In the genomic region with DNA sequence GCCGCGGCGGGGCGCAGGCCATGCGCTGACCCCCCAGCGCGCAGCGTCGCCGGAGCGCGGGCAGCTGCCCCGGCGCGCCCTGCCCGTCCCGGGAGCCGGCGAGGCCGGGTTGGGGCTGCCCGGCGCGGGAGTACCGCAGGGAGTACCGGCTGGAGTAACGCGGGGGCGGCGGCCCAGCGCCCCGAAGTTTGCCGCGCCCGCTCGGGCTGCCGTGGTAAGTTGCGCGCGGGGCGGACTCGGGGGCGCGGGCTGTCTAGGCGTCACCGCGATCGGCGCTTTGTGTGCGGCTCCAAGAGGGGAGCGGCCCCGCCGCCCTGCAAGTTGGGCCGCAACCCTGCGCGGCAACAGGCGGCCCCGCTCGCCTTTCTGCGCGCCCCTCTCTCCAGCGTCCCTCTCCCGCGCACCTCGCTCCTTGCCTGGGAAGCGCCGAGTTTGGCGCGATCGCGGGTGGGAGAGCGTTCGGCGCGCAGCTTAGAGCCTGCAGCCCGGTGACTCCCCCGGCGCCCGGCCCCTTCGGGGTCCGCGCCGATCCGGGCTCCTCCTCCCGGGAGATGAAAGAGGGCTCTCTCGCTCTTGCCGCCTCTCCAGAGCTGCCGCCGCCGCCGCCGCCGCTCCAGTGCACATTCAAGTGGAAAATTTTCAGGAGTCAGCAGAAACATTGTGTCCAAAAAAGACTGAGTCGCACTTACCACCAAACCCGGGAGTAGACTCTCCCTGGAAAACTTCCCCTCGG, we compare ENCODE assay signal across 9 mouse cellular contexts. TPM values are rescaled to one million over a fixed set of nuclear protein-coding genes. Genes with fewer than 3 reads are reported as not detected.
DNase-seq lines count a peak whose midpoint lies in the region; ATAC-seq and TF ChIP-seq lines count a peak whose summit lies in the region.
"Had no signal": no experiment of that assay in that cellular context is flagged by ENCODE, and none has a peak within 500 bp of the region (broad histone marks: within the 10 kb centered on the region; RNA-seq: fewer than 3 reads in every experiment).

No protein-coding gene starts in this region.

- H3K4me3 ChIP-seq in hindbrain, embryonic 11.5 days (ENCODE audit: low read depth, low read length): peak overlapping the region; percentile 94
- peak overlapping the region; percentile 89 for H3K4me3 ChIP-seq in lung, postnatal 0 days (ENCODE audit: low read depth, low read length)

- no peaks in the 10 kb centered on the region for H3K36me3 ChIP-seq in hindbrain, embryonic 11.5 days (ENCODE audit: control insufficient read depth, insufficient read depth, low read length)
- no peaks in the 10 kb centered on the region for H3K36me3 ChIP-seq in lung, postnatal 0 days (ENCODE audit: insufficient read depth, low read length)

- peak overlapping the region; percentile 87 for H3K27ac ChIP-seq in hindbrain, embryonic 11.5 days (ENCODE audit: low read depth, low read length)
- H3K27ac ChIP-seq in lung, postnatal 0 days (ENCODE audit: low read length): peak overlapping the region; percentile 99
- H3K27ac ChIP-seq: macrophage had no signal

- H3K9ac ChIP-seq in hindbrain, embryonic 11.5 days (ENCODE audit: low read depth, low read length): peak overlapping the region; percentile 94
- H3K9ac ChIP-seq in lung, postnatal 0 days (replicated peaks; ENCODE audit: low read depth): peak overlapping the region; percentile 93

- H3K9me3 ChIP-seq in hindbrain, embryonic 11.5 days (ENCODE audit: control insufficient read depth, low read length): peaks cover 2% of the 10 kb centered on the region; the same call in 1 of the 2 replicates
- no peaks in the 10 kb centered on the region for H3K9me3 ChIP-seq in lung, postnatal 0 days (ENCODE audit: low read length)

- H3K27me3 ChIP-seq in hindbrain, embryonic 11.5 days (ENCODE audit: control insufficient read depth, insufficient read depth, low read length): no peaks in the 10 kb centered on the region; the same call in 1 of the 2 replicates
- H3K27me3 ChIP-seq in lung, postnatal 0 days (replicated peaks; ENCODE audit: insufficient read depth, low read length): no peaks in the 10 kb centered on the region

- no peak for TF ChIP-seq CTCF in lung, postnatal 0 days (IDR thresholded peaks at IDR 0.05)

- ATAC-seq in CD4-positive, CD25-positive, alpha-beta regulatory T cell, adult 4 months: no peak
- peak; percentile 70 for ATAC-seq in hindbrain, embryonic 11.5 days (ENCODE audit: low FRiP score)
- peak; percentile 65 for ATAC-seq in lung, postnatal 0 days

- H3K4me2 ChIP-seq in hindbrain, embryonic 11.5 days (replicated peaks; ENCODE audit: low read depth, low read length): peak overlapping the region; percentile 81
- H3K4me2 ChIP-seq in lung, postnatal 0 days (replicated peaks; ENCODE audit: low read depth, low read length): peak overlapping the region; percentile 66

- 1% methylated on average over 60 of the region's 95 CpGs for WGBS in hindbrain, embryonic 11.5 days
- under 1% methylated on average over 61 of the region's 95 CpGs for WGBS in lung, postnatal 0 days

- H3K4me1 ChIP-seq in hindbrain, embryonic 11.5 days (replicated peaks; ENCODE audit: control insufficient read depth, insufficient read depth, low read length): peaks cover 10% of the 10 kb centered on the region
- peaks cover 15% of the 10 kb centered on the region for H3K4me1 ChIP-seq in lung, postnatal 0 days (ENCODE audit: insufficient read depth, low read depth, low read length)

- TF ChIP-seq EP300 in lung, postnatal 0 days (IDR thresholded peaks at IDR 0.05): no peak

- DNase-seq in CD4-positive, CD25-positive, alpha-beta regulatory T cell, adult 2 months (ENCODE audit: low read depth, low spot score): peak; percentile 3
- peak; percentile 79 to 83 for DNase-seq in cerebellum, postnatal 10 days
- DNase-seq in frontal cortex, postnatal 25 days (ENCODE audit: low spot score in 2 of 2): peak; percentile 14 to 31
- peak; percentile 81 for DNase-seq in hindbrain, embryonic 11.5 days (ENCODE audit: low spot score)
- DNase-seq in layer of hippocampus, postnatal 14 days (ENCODE audit: low spot score in 2 of 2): peak; percentile 56 to 68
- DNase-seq in lung, postnatal 0 days (ENCODE audit: low spot score): peak; percentile 92
- peak; percentile 58 for DNase-seq in right cerebral cortex, adult 18-20 months

RNA-seq across cellular contexts. Expression of a gene that starts 0.6 kb away (rescaled TPM):
- polyA plus RNA-seq in CD4-positive, CD25-positive, alpha-beta regulatory T cell, adult 4 months (2017; shearing (Covaris generic)): under 1 TPM; 0.03 to 0.61 TPM
- 15.3 and 23.2 TPM in 2 replicates for polyA plus RNA-seq in hindbrain, embryonic 11.5 days (2014; fragmentation: Nextera tagmentation; extraction: Ambion mirVana)
- total RNA-seq in layer of hippocampus, postnatal 14 days (2021): 10 to 100 TPM; 30.7 to 34.3 TPM
- polyA plus RNA-seq in lung, postnatal 0 days (2015; fragmentation: Nextera tagmentation; extraction: Ambion mirVana): 23.0 and 28.8 TPM in 2 replicates
- polyA plus RNA-seq: macrophage had no signal

Comparison
In these comparisons a context has a peak if more than half of its experiments do, and no peak if none do; other contexts are left out.
1. DNase-seq: peak in every context shown above with its lines; median percentile 92 in lung, postnatal 0 days; 81 in cerebellum, postnatal 10 days; 81 in hindbrain, embryonic 11.5 days; 62 in layer of hippocampus, postnatal 14 days; 58 in right cerebral cortex, adult 18-20 months; 22 in frontal cortex, postnatal 25 days; 3 in CD4-positive, CD25-positive, alpha-beta regulatory T cell, adult 2 months.
2. RNA of a gene that starts 0.6 kb away (polyA plus RNA-seq): 15.3 to 23.2 TPM in hindbrain, embryonic 11.5 days and 23.0 to 28.8 TPM in lung, postnatal 0 days; 0.03 to 0.61 TPM in CD4-positive, CD25-positive, alpha-beta regulatory T cell, adult 4 months; every median in the first group is over 10 times any median in the second.